Mouse (Mus musculus): ENCODE data around the gene Slc35e3.

DNA sequence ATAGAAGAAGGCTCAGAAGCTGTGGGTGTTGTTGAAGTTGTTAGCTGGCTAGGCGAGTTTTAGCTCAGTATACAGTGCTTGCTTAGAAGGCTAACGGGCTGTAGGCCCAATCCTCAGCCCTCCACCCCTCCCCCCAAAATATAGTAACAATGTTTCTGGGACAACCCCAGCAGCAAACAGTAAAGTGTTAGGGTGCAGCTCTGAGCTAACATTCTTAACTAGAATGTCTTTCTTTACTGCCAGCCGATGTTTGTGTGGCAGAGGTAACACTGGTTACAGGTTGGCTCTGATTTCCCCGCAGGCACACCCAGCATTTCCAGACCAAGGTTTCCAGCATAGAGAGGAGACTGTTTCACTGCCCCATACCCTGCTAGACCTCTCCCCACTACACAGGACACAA lies 2.2 kb downstream of the Slc35e3 start:
- TF ChIP-seq CTCF (IDR thresholded peaks at IDR 0.05; ENCODE audit: borderline replicate concordance, extremely low read depth, insufficient read depth, insufficient read length) (no peak), POLR2A (IDR thresholded peaks at IDR 0.05; ENCODE audit: borderline replicate concordance, extremely low read depth, insufficient read depth, insufficient read length, poor library complexity, severe bottlenecking) (no peak)

Measured in brain, embryonic 14.5 days (tissue).